Mouse (Mus musculus) ES-E14 (cell line): ENCODE results near the gene Taf5l.

ENCODE experiments used
- CHD2 ChIP-seq: IDR thresholded peaks from 2 replicates; pipeline ENCODE4 v1.6.1; 2014; ENCODE audit warnings: mild to moderate bottlenecking, low read depth, low read length, inconsistent platforms
- ZC3H11A ChIP-seq: IDR thresholded peaks from 2 replicates; pipeline ENCODE4 v1.6.1; 2012; ENCODE audit warnings: low read depth, mild to moderate bottlenecking, inconsistent platforms, low read length, borderline replicate concordance

- TF ChIP-seq ZC3H11A (no peak), CHD2 (no peak)
Measured at GRCm38 (mm10) chr8:123980239-123980638, 41.0 kb downstream of the Taf5l start.
